Mouse (Mus musculus) forebrain, embryonic 11.5 days (tissue): Measurements from ENCODE around the gene Sestd1. TPM values are rescaled to one million over a fixed set of nuclear protein-coding genes. Genes with fewer than 3 reads are reported as not detected.

Source experiments
- ATAC-seq: fragments of 200-750 bp; cut with Nextera tagmentation; replicated peaks from 2 replicates; pipeline ENCODE4 v1.8.0; 2017; ENCODE audit warnings: moderate TSS enrichment; ENCODE audit not compliant: low FRiP score
- DNase-seq: peaks from one replicate; pipeline ENCODE4 v3.0.0-alpha.2; 2017; ENCODE audit warnings: low spot score
- H3K27ac ChIP-seq: fragments of 300-500 bp; sonication (generic); 2 replicates; pipeline ENCODE4 v1.5.1; 2014; ENCODE audit warnings: low read depth, low read length
- H3K27me3 ChIP-seq: fragments of 300-500 bp; sonication (generic); 2 replicates; pipeline ENCODE4 v1.6.1; 2014; ENCODE audit warnings: mild to moderate bottlenecking, low read length, mixed read lengths; ENCODE audit not compliant: control insufficient read depth, insufficient read depth
- H3K36me3 ChIP-seq: fragments of 300-500 bp; sonication (generic); 2 replicates; pipeline ENCODE4 v1.6.1; 2014; ENCODE audit warnings: mild to moderate bottlenecking, low read length, moderate library complexity, mixed read lengths; ENCODE audit not compliant: control insufficient read depth, insufficient read depth
- H3K4me1 ChIP-seq: fragments of 300-500 bp; sonication (generic); replicated peaks from 2 replicates; pipeline ENCODE4 v1.6.1; 2014; ENCODE audit warnings: low read length, mixed read lengths; ENCODE audit not compliant: control insufficient read depth, insufficient read depth
- H3K4me2 ChIP-seq: fragments of 300-500 bp; sonication (generic); 2 replicates; pipeline ENCODE4 v1.6.1; 2014; ENCODE audit warnings: low read depth, mild to moderate bottlenecking, low read length, moderate library complexity, mixed read lengths; ENCODE audit not compliant: severe bottlenecking
- H3K4me3 ChIP-seq: fragments of 300-500 bp; sonication (generic); 2 replicates; pipeline ENCODE4 v1.5.1; 2014; ENCODE audit warnings: low read depth, low read length
- H3K9ac ChIP-seq: fragments of 300-500 bp; sonication (generic); 2 replicates; pipeline ENCODE4 v1.6.1; 2014; ENCODE audit warnings: low read length
- H3K9me3 ChIP-seq: fragments of 300-500 bp; sonication (generic); 2 replicates; pipeline ENCODE4 v1.6.1; 2016; ENCODE audit warnings: low read length, mixed read lengths; ENCODE audit not compliant: control insufficient read depth
- WGBS: fragments of 180-500 bp; shearing (Covaris S2); extraction: QIAGEN DNeasy Blood & Tissue Kit; methylation state at CpG from one replicate; pipeline ENCODE4 v1.1.7; 2014; 5-methylcytosine and 5-hydroxymethylcytosine counted together
- polyA plus RNA-seq: library from polyadenylated mRNA; unstranded; fragments of >200 nt; fragmentation: Nextera tagmentation; extraction: Ambion mirVana; gene quantifications from 2 replicates; pipeline ENCODE4 v1.2.1, GENCODE M21; 2014

Sestd1 gene
- polyA plus RNA-seq, 1 experiment from 2014 or later = 26.0 TPM

GRCm38 (mm10) chr2:77166366-77166765 is 114.0 kb downstream of the Sestd1 start:
- DNase-seq = no peak
- Histone ChIP-seq H3K4me1 (peaks cover 3% of the 10 kb centered on the region; the same call in 1 of the 2 replicates), H3K4me3 (no peak overlapping the region), H3K27ac (no peak overlapping the region), H3K4me2 (no peak overlapping the region), H3K27me3 (no peaks in the 10 kb centered on the region), H3K9ac (no peak overlapping the region), H3K9me3 (no peaks in the 10 kb centered on the region), H3K36me3 (no peaks in the 10 kb centered on the region)
- no peak for ATAC-seq
- 91% methylated on average over 4 of the region's 4 CpGs for WGBS

- ATAC-seq (no peak), DNase-seq (no peak)
- WGBS = 88% methylated on average over 3 of the region's 3 CpGs
- Histone ChIP-seq H3K9me3 (no peaks in the 10 kb centered on the region), H3K4me3 (no peak overlapping the region), H3K4me2 (no peak overlapping the region), H3K27ac (no peak overlapping the region), H3K9ac (no peak overlapping the region), H3K36me3 (no peaks in the 10 kb centered on the region), H3K27me3 (no peaks in the 10 kb centered on the region), H3K4me1 (no peaks in the 10 kb centered on the region)
Measured at GRCm38 (mm10) chr2:77164662-77165061, 115.7 kb downstream of the Sestd1 start.

GRCm38 (mm10) chr2:77163381-77163780 is 117.0 kb downstream of the Sestd1 start:
- no peaks in the 10 kb centered on the region for H3K4me1 ChIP-seq
- no peak overlapping the region for H3K9ac ChIP-seq
- WGBS = 81% methylated on average over 3 of the region's 3 CpGs
- H3K36me3 ChIP-seq = no peaks in the 10 kb centered on the region
- H3K27me3 ChIP-seq = no peaks in the 10 kb centered on the region
- no peak for DNase-seq
- H3K9me3 ChIP-seq = no peaks in the 10 kb centered on the region
- no peak overlapping the region for H3K4me3 ChIP-seq
- no peak overlapping the region for H3K4me2 ChIP-seq
- ATAC-seq = no peak
- H3K27ac ChIP-seq = no peak overlapping the region

GRCm38 (mm10) chr2:77162135-77162534 is 118.3 kb downstream of the Sestd1 start:
- Histone ChIP-seq H3K4me2 (no peak overlapping the region), H3K9ac (no peak overlapping the region), H3K27ac (no peak overlapping the region), H3K4me3 (no peak overlapping the region), H3K27me3 (no peaks in the 10 kb centered on the region), H3K36me3 (no peaks in the 10 kb centered on the region), H3K4me1 (no peaks in the 10 kb centered on the region), H3K9me3 (no peaks in the 10 kb centered on the region)
- DNase-seq (no peak), ATAC-seq (no peak)
- 84% methylated on average over 3 of the region's 3 CpGs for WGBS

DNA sequence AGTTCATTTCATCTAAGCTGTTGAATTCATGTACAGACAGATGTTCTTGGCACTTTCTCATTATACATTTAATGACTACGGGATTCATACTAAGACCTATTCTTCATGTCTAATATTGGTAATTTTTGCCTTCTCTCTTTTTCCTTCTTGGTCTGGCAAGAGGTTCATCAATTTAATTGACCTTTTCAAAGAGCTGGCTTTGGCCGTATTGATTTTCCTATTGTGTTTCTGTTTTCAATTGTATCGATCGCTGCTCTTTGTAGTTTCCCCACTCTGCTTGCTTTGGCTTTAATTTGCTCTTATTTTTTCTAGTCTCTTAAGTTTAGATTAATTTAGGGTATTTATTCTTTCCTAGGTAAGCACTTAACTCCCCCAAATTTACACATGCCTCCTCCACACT is 122.8 kb downstream of the Sestd1 start:
- WGBS = 92% methylated on average over 4 of the region's 4 CpGs
- no peak overlapping the region for H3K4me2 ChIP-seq
- no peak for ATAC-seq
- H3K27ac ChIP-seq = no peak overlapping the region
- no peak for DNase-seq
- H3K36me3 ChIP-seq = no peaks in the 10 kb centered on the region
- no peaks in the 10 kb centered on the region for H3K27me3 ChIP-seq
- H3K4me1 ChIP-seq = no peaks in the 10 kb centered on the region
- no peaks in the 10 kb centered on the region for H3K9me3 ChIP-seq
- no peak overlapping the region for H3K9ac ChIP-seq
- H3K4me3 ChIP-seq = no peak overlapping the region

GRCm38 (mm10) chr2:77154080-77154479 is 126.3 kb downstream of the Sestd1 start:
- Histone ChIP-seq H3K27ac (no peak overlapping the region), H3K4me3 (no peak overlapping the region)
- no peak for DNase-seq

DNA sequence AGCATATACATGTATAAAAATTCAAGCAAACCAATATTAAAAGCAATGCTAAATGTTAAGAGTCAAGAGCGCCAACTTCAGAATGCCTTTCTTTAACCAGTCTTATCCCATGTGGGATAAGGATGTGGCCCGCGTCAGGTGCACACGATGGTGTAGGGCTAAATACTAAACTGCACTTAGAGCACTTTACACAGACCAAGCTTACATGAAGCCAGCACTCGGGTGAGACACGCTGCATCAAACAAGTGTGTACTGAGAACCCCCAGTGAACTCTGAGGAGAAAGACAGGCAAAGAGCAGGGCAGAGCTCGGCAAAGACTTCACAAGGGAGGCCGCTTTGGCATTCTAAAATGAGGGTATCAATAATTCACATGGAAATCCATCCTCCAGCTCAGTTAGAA is 129.1 kb downstream of the Sestd1 start:
- Histone ChIP-seq H3K27me3 (no peaks in the 10 kb centered on the region), H3K9ac (no peak overlapping the region), H3K27ac (no peak overlapping the region), H3K4me3 (no peak overlapping the region), H3K36me3 (no peaks in the 10 kb centered on the region), H3K4me1 (no peaks in the 10 kb centered on the region), H3K4me2 (no peak overlapping the region), H3K9me3 (no peaks in the 10 kb centered on the region)
- no peak for DNase-seq
- no peak for ATAC-seq
- WGBS = 94% methylated on average over 8 of the region's 8 CpGs

More at GRCm38 (mm10) chr2:77154080-77154479, 126.3 kb downstream of the Sestd1 start:
- no peaks in the 10 kb centered on the region for H3K27me3 ChIP-seq
- no peak overlapping the region for H3K9ac ChIP-seq
- H3K9me3 ChIP-seq = no peaks in the 10 kb centered on the region
- WGBS = 48% methylated on average over 4 of the region's 4 CpGs
- H3K4me1 ChIP-seq = no peaks in the 10 kb centered on the region
- H3K36me3 ChIP-seq = no peaks in the 10 kb centered on the region
- no peak for ATAC-seq
- H3K4me2 ChIP-seq = no peak overlapping the region

GRCm38 (mm10) chr2:77149576-77149975 is 130.8 kb downstream of the Sestd1 start:
- ATAC-seq (no peak), DNase-seq (no peak)
- H3K4me2 ChIP-seq = no peak overlapping the region
- no peak overlapping the region for H3K27ac ChIP-seq
- 60% methylated on average over 2 of the region's 2 CpGs for WGBS
- H3K9ac ChIP-seq = no peak overlapping the region
- H3K4me3 ChIP-seq = no peak overlapping the region
- no peaks in the 10 kb centered on the region for H3K9me3 ChIP-seq
- H3K36me3 ChIP-seq = no peaks in the 10 kb centered on the region
- H3K27me3 ChIP-seq = no peaks in the 10 kb centered on the region
- no peaks in the 10 kb centered on the region for H3K4me1 ChIP-seq

DNA sequence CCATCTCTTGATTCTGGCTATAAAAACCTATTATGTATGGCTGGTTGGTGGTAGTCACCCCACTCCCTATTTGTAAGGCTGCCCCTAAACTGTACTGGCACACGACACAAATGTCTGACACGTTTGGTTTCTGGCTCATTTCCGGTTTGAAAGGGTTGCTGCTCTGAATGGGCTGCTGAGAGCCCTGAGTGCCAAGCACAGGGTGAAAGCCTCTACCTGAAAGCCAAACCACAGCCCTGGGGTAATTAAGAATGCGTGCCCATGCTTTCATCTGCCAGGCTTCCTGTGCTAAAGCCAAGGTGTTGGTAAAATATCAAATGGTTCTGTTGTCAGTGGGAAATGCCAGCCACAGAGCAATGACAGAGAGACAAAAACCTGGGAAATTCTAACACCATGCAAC is 132.2 kb downstream of the Sestd1 start:
- 59% methylated on average over 4 of the region's 4 CpGs for WGBS
- Histone ChIP-seq H3K27me3 (no peaks in the 10 kb centered on the region), H3K9ac (no peak overlapping the region), H3K4me2 (no peak overlapping the region), H3K9me3 (no peaks in the 10 kb centered on the region), H3K4me3 (no peak overlapping the region), H3K36me3 (no peaks in the 10 kb centered on the region), H3K27ac (no peak overlapping the region), H3K4me1 (no peaks in the 10 kb centered on the region)
- ATAC-seq = no peak
- no peak for DNase-seq
